Mouse (Mus musculus): Measurements from ENCODE around the gene Fbxl19. TPM values are rescaled to one million over a fixed set of nuclear protein-coding genes. Genes with fewer than 3 reads are reported as not detected.
"Not testable (repeated sequence)": the region's sequence is repeated elsewhere in the genome, so short reads cannot be mapped to it uniquely, and the experiment has no call there.

Fbxl19 gene
- total RNA-seq, 2 experiments from 2014 or later, result 6.0 TPM

GRCm38 (mm10) chr7:127768997-127769593 lies 24.8 kb downstream of the Fbxl19 start:
- peak; percentile 96 for DNase-seq

DNA sequence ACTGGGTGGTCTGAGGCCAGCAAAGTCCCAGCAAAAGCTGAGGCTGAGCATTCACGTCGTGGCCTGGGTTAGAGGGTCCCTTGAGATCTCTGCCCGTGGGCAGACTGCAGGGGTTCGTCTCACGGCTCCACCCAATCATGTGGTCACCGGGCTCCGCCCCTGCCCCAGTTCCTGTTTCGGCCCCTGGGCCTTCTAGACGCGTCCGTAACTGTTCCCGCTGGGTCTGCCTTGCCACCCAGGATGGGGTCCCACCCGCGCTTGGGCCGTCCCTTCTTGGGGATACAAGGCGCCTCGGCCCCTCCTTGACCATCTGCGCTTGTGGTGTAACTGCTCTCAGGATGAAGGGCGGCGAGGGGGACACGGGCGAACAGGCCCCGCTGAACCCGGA lies 25.3 kb downstream of the Fbxl19 start, which contains the start of gene Orai3:
Gene Orai3, plus strand, starts transcription at position 165 of the 388 bp plus-strand sequence.
- peak; percentile 86 for DNase-seq

DNA sequence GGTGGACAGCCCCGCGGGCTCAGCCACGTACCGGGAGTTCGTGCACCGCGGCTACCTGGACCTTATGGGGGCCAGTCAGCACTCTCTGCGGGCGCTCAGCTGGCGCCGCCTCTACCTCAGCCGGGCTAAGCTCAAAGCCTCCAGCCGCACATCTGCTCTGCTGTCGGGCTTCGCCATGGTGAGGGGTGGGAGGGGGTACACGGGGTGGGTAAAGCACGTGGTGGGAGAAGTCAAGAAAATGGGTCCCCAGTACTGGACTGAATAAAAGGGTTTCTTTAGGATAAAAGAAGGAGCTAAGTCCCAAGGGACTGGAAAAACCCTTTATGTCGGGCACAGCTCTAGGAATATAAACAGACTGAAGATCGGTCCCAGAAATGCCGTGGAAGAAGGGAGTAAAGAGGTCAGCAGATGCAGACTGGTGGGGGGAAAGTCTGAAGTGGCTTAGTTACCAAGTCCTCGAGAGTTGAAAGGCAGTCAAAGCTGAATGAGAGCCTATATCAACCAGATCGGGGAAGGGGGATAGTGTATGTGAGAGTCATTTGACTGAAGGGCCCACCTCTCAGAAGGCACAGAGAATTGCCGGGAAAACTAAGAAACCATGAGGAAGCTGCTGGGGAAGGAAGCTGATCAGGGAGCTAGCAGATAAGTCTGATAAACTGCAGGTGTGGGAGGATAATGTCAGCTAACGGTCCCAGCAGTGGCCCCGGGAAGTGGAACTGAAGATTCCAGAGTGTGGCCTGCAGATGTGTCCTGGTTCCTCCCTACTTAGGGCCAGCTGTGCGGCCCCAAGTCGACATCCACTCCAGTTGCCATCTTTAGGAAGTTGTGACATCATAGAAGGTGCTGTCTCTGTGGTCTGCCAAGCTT lies 25.9 kb downstream of the Fbxl19 start:
- no peak for DNase-seq

- DNase-seq, result no peak
These were observed 26.9 kb downstream of the Fbxl19 start for GRCm38 (mm10) chr7:127771262-127771661.

GRCm38 (mm10) chr7:127772080-127772479 lies 27.7 kb downstream of the Fbxl19 start:
- no peak for DNase-seq

GRCm38 (mm10) chr7:127772557-127772956 lies 28.2 kb downstream of the Fbxl19 start:
- DNase-seq, result no peak

- DNase-seq, result peak; percentile 81
These were observed 29.5 kb downstream of the Fbxl19 start for GRCm38 (mm10) chr7:127773664-127774384.

GRCm38 (mm10) chr7:127775837-127776236 lies 31.5 kb downstream of the Fbxl19 start:
- DNase-seq, result not testable (repeated sequence)

GRCm38 (mm10) chr7:127776426-127776825 lies 32.1 kb downstream of the Fbxl19 start, which contains the start of gene Setd1a:
Gene Setd1a (plus strand): TSS chr7:127776670.
- peak; percentile 94 for DNase-seq

DNA sequence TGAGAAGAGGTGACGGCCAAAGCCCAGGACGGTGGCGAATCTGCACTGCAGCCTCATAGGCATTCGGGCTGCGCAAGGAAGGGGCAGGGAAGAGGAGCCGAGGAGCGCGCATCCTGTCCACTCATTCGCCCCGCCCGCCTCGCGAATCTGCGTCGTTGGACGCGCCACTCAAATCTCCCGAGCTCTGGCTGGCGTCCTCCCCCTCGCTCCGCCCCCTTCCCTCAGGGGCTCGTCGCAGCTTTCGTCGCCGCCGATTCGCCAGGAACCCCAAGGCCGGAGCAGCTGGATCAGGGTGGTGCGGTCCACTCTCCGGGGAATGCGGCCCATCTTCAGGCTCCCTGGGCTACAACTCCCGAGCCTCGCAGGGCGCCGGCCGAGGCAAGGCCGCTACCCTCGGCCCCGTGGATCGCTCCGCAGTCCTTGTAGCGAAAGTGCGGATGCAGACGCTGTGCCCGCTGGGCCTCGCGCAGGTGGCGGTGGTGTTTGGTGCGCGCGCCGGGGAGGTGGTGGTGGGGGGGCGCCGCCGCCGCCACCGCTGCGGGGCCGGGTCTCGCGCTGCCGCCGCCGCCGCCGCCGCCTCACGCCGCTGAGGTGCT lies 32.6 kb downstream of the Fbxl19 start:
- DNase-seq, result peak; percentile 97

DNA sequence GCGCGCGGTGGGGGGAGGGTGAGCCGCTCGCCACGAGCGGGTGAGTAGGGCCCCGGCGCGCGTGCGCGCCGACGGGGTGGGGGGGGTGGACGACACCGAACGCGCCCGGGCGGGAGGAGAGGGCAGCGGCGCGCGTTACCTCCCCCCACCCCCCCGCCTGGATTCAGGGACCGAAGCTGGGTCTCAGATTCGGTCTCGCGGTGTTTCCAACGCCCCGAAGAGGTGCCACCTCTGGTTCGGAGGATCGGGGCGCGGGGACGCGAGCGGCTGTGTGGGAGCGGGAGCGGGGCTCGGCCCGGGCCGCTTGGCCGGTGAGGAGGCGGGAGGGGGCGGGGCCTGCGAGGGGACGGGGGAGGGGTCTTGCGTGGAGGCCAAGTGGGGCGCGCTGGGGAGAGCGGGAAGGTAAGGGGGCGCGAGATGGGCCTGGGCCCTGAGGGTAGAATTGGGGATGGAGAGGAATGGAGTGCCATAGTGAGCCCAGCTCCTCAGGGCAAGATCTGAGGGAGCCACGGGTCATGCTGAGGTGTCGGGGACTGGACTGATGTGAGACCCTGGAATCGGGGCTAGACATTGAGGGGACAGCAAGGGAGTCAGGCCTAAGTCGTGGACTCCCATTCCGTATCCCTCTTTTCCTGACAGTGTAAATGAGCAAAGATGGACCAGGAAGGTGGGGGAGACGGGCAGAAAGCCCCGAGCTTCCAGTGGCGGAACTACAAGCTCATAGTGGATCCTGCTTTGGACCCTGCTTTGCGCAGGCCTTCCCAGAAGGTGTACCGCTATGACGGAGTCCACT lies 33.3 kb downstream of the Fbxl19 start:
- DNase-seq, result peak; percentile 74

- DNase-seq, result no peak
These were observed 34.0 kb downstream of the Fbxl19 start for GRCm38 (mm10) chr7:127778350-127778749.

DNA sequence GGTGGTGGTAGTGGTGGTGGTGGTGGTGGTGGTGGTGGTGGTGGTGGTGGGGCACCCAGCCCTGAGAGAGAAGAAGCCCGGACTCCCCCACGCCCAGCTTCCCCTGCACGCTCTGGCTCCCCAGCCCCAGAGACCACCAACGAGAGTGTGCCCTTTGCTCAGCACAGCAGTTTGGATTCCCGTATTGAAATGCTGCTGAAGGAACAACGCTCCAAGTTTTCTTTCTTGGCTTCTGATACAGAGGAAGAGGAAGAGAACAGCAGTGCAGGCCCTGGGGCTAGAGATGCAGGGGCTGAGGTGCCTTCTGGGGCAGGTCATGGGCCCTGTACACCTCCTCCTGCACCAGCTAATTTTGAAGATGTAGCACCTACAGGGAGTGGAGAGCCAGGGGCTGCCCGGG lies 41.0 kb downstream of the Fbxl19 start, which contains the start of gene Gm49388:
Gene Gm49388, plus strand, starts transcription at position 301 of the 400 bp plus-strand sequence.
- DNase-seq, result no peak

DNA sequence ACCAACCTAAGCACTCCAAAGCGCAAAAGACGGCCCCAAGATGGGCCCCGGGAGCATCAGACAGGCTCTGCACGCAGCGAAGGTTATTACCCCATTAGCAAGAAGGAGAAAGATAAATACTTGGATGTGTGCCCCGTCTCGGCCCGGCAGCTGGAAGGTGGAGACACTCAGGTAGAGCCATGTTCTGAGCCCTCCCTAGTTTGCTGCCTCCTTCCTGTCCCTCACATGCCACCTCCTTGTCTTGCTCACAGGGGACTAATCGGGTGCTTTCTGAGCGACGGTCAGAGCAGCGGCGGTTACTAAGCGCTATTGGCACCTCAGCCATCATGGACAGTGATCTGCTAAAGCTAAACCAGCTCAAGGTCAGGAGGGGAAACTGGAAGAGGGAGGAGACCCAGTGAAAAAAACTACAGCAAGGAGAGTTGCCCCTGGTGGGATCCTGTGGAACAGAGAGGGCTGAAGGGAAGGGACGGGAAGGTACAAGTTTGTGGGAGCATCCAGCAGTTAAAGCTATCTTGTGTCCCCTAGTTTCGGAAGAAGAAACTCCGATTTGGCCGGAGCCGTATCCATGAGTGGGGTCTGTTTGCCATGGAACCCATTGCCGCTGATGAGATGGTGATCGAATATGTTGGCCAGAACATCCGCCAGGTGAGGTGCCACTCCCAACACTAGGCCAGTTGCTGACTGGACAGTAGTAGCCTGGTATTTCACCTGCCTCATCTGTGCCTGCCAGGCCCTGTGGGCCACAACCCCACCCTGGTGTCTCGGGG lies 52.9 kb downstream of the Fbxl19 start:
- no peak for DNase-seq

- no peak for DNase-seq
These were observed 54.2 kb downstream of the Fbxl19 start for GRCm38 (mm10) chr7:127798591-127798990.

DNA sequence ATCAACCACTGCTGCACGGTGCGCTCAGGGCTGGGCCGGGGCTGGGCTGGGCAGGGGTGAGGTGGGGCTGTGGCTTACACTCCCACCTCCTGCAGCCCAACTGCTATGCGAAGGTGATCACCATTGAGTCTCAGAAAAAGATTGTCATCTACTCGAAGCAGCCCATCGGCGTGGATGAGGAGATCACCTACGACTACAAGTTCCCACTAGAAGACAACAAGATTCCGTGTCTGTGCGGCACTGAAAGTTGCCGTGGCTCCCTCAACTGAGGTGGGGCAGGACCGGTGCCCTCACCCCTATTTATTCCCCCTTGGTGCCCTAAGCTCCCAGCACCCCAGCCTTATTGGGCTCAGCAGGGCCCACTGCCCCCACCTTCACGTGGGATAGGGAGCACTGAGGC lies 54.9 kb downstream of the Fbxl19 start:
- no peak for DNase-seq

- no peak for DNase-seq
These were observed 55.4 kb downstream of the Fbxl19 start for GRCm38 (mm10) chr7:127799738-127800137.

- DNase-seq, result peak; percentile 97
These were observed 56.2 kb downstream of the Fbxl19 start, which contains the start of gene Hsd3b7 for GRCm38 (mm10) chr7:127800435-127801009. Gene Hsd3b7 (plus strand): TSS chr7:127800604.

GRCm38 (mm10) chr7:127801010-127801621 lies 56.8 kb downstream of the Fbxl19 start:
- DNase-seq, result peak; percentile 33

GRCm38 (mm10) chr7:127802313-127802712 lies 58.0 kb downstream of the Fbxl19 start:
- DNase-seq, result no peak
